In the genomic region with DNA sequence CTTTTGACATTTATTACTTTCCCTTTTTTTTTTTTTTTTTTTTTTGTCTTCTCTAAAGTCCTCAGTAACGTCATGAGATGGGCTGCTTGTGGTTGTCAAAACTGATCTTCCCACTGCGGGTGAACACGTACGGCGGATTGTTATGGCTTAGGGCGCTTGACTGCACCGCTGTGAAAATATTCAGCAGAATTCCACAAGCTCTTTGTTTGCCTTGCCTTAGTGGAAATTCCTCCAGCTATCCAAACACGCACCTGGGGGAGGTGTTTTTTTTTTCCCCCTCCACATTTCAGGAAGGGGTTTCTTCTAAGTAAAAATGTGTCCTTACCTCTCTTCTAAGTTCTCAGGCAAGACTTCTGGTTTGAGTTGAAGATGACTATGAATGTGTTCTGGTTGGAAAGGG, we compare ENCODE assay signal across 22 mouse cellular contexts. TPM values are rescaled to one million over a fixed set of nuclear protein-coding genes. Genes with fewer than 3 reads are reported as not detected.
A peak's percentile ranks its signal among the peaks of the same experiment; 100 is the strongest.
DNase-seq lines count a peak whose midpoint lies in the region; ATAC-seq lines count a peak whose summit lies in the region.
"Had no signal": no experiment of that assay in that cellular context is flagged by ENCODE, and none has a peak within 500 bp of the region (broad histone marks: within the 10 kb centered on the region; RNA-seq: fewer than 3 reads in every experiment).

No protein-coding gene starts in this region.

- no peak for DNase-seq in forebrain, embryonic 11.5 days (ENCODE audit: low spot score)
- DNase-seq in limb, embryonic 10.5 days (ENCODE audit: low spot score): no peak
- peak; percentile 29 for DNase-seq in retina, postnatal 1 day
- no peak for DNase-seq in retina, embryonic 14.5 days (ENCODE audit: low spot score)
- no peak for DNase-seq in embryo, embryonic 11 days
- no peak for DNase-seq in right cerebral cortex, adult 2 months (ENCODE audit: low spot score in 2 of 2)
- DNase-seq: adrenal gland, postnatal 10 days; cerebellum, postnatal 14 days; gastrocnemius, postnatal 25 days; kidney, adult 9 months; right cerebral cortex, postnatal 25 days; thymus, postnatal 36 days had no signal

- H3K4me2 ChIP-seq in forebrain, embryonic 11.5 days (ENCODE audit: low read depth, low read length, severe bottlenecking): no peak overlapping the region
- no peak overlapping the region for H3K4me2 ChIP-seq in forebrain, embryonic 15.5 days (replicated peaks)
- H3K4me2 ChIP-seq in limb, embryonic 13.5 days (replicated peaks): no peak overlapping the region
- H3K4me2 ChIP-seq: liver, embryonic 15.5 days; midbrain, embryonic 13.5 days; stomach, embryonic 15.5 days had no signal

- no peak overlapping the region for H3K4me3 ChIP-seq in forebrain, embryonic 11.5 days (ENCODE audit: low read depth, low read length)
- H3K4me3 ChIP-seq in forebrain, embryonic 15.5 days: no peak overlapping the region
- no peak overlapping the region for H3K4me3 ChIP-seq in limb, embryonic 13.5 days
- no peak overlapping the region for H3K4me3 ChIP-seq in limb, embryonic 10.5 days
- H3K4me3 ChIP-seq: erythroblast, embryonic 14.5 days; liver, embryonic 15.5 days; midbrain, embryonic 13.5 days; myocyte; stomach, embryonic 15.5 days had no signal

- H3K27ac ChIP-seq in forebrain, embryonic 11.5 days (ENCODE audit: low read depth, low read length): 0 out of 2 replicates have a peak overlapping the region, but pooled peaks have one; percentile 6
- no peak overlapping the region for H3K27ac ChIP-seq in forebrain, embryonic 15.5 days (replicated peaks)
- peak overlapping the region; percentile 58; the same call in 1 of the 2 replicates for H3K27ac ChIP-seq in limb, embryonic 13.5 days
- H3K27ac ChIP-seq in limb, embryonic 10.5 days: no peak overlapping the region
- H3K27ac ChIP-seq: liver, embryonic 15.5 days; midbrain, embryonic 13.5 days; stomach, embryonic 15.5 days had no signal

- no peaks in the 10 kb centered on the region for H3K27me3 ChIP-seq in forebrain, embryonic 11.5 days (ENCODE audit: control insufficient read depth, insufficient read depth, low read length)
- no peaks in the 10 kb centered on the region for H3K27me3 ChIP-seq in forebrain, embryonic 15.5 days
- H3K27me3 ChIP-seq in limb, embryonic 13.5 days: no peaks in the 10 kb centered on the region
- H3K27me3 ChIP-seq in limb, embryonic 10.5 days (ENCODE audit: low read depth, poor library complexity, severe bottlenecking): no peaks in the 10 kb centered on the region
- H3K27me3 ChIP-seq: midbrain, embryonic 13.5 days; Patski; stomach, embryonic 15.5 days had no signal

- no peaks in the 10 kb centered on the region for H3K36me3 ChIP-seq in forebrain, embryonic 11.5 days (ENCODE audit: control insufficient read depth, insufficient read depth, low read length)
- no peaks in the 10 kb centered on the region for H3K36me3 ChIP-seq in forebrain, embryonic 15.5 days
- peaks cover 6% of the 10 kb centered on the region; the same call in 1 of the 2 replicates for H3K36me3 ChIP-seq in limb, embryonic 13.5 days
- no peaks in the 10 kb centered on the region for H3K36me3 ChIP-seq in limb, embryonic 10.5 days
- H3K36me3 ChIP-seq: midbrain, embryonic 13.5 days; stomach, embryonic 15.5 days had no signal

- no peaks in the 10 kb centered on the region for H3K4me1 ChIP-seq in forebrain, embryonic 11.5 days (replicated peaks; ENCODE audit: control insufficient read depth, insufficient read depth, low read length)
- H3K4me1 ChIP-seq in forebrain, embryonic 15.5 days: no peaks in the 10 kb centered on the region
- H3K4me1 ChIP-seq in limb, embryonic 13.5 days: peaks cover 24% of the 10 kb centered on the region
- H3K4me1 ChIP-seq in limb, embryonic 10.5 days: peaks cover 22% of the 10 kb centered on the region
- H3K4me1 ChIP-seq: stomach, embryonic 15.5 days had no signal

- no peaks in the 10 kb centered on the region; the same call in 1 of the 2 replicates for H3K9me3 ChIP-seq in forebrain, embryonic 11.5 days (ENCODE audit: control insufficient read depth, low read length)
- H3K9me3 ChIP-seq in forebrain, embryonic 15.5 days: no peaks in the 10 kb centered on the region
- H3K9me3 ChIP-seq in limb, embryonic 13.5 days: peaks cover 10% of the 10 kb centered on the region
- H3K9me3 ChIP-seq in limb, embryonic 10.5 days (replicated peaks): no peaks in the 10 kb centered on the region
- H3K9me3 ChIP-seq: liver, embryonic 15.5 days; midbrain, embryonic 13.5 days; stomach, embryonic 15.5 days had no signal

- no peak overlapping the region for H3K9ac ChIP-seq in forebrain, embryonic 11.5 days (ENCODE audit: low read length)
- H3K9ac ChIP-seq in forebrain, embryonic 15.5 days (replicated peaks): no peak overlapping the region
- H3K9ac ChIP-seq in limb, embryonic 13.5 days: no peak overlapping the region
- H3K9ac ChIP-seq: liver, embryonic 15.5 days; midbrain, embryonic 13.5 days; stomach, embryonic 15.5 days had no signal

- WGBS in forebrain, embryonic 11.5 days: 73% methylated on average over 8 of the region's 8 CpGs
- 85% methylated on average over 8 of the region's 8 CpGs for WGBS in forebrain, embryonic 15.5 days
- WGBS in limb, embryonic 13.5 days: 63% methylated on average over 8 of the region's 8 CpGs
- WGBS in limb, embryonic 10.5 days: 83% methylated on average over 8 of the region's 8 CpGs

- ATAC-seq in forebrain, embryonic 11.5 days (replicated peaks; ENCODE audit: low FRiP score): no peak
- ATAC-seq in forebrain, embryonic 15.5 days (replicated peaks): no peak
- ATAC-seq in limb, embryonic 13.5 days (ENCODE audit: low FRiP score, low read depth): no peak
- ATAC-seq: activated CD4-positive, CD25-positive, alpha-beta regulatory T cell, adult 4 months; forebrain, embryonic 14.5 days; midbrain, embryonic 13.5 days; Patski had no signal

RNA-seq across cellular contexts. Expression of a gene that starts 6.2 kb away (rescaled TPM):
- polyA plus RNA-seq in forebrain, embryonic 11.5 days (2014; fragmentation: Nextera tagmentation; extraction: Ambion mirVana): 58.2 and 61.5 TPM in 2 replicates
- polyA plus RNA-seq in forebrain, embryonic 15.5 days (2015; fragmentation: Nextera tagmentation; extraction: Ambion mirVana): 37.4 and 38.2 TPM in 2 replicates
- polyA plus RNA-seq in limb, embryonic 13.5 days (2015; fragmentation: Nextera tagmentation; extraction: Ambion mirVana): 61.5 and 63.7 TPM in 2 replicates
- polyA plus RNA-seq in limb, embryonic 10.5 days (2016; fragmentation: Nextera tagmentation; extraction: Ambion mirVana): 50.5 and 64.8 TPM in 2 replicates
- polyA plus RNA-seq: erythroblast, embryonic 14.5 days had no signal

Comparison
In these comparisons a context has a peak if more than half of its experiments do, and no peak if none do; other contexts are left out.
1. H3K27ac ChIP-seq: peak in forebrain, embryonic 11.5 days (single experiment) and limb, embryonic 13.5 days (single experiment); none in forebrain, embryonic 15.5 days (single experiment) and limb, embryonic 10.5 days (single experiment).